Mouse (Mus musculus): ENCODE results near the gene Gm38655.
"Not testable (repeated sequence)": the region's sequence is repeated elsewhere in the genome, so short reads cannot be mapped to it uniquely, and the experiment has no call there.

Gm38655 gene

DNA sequence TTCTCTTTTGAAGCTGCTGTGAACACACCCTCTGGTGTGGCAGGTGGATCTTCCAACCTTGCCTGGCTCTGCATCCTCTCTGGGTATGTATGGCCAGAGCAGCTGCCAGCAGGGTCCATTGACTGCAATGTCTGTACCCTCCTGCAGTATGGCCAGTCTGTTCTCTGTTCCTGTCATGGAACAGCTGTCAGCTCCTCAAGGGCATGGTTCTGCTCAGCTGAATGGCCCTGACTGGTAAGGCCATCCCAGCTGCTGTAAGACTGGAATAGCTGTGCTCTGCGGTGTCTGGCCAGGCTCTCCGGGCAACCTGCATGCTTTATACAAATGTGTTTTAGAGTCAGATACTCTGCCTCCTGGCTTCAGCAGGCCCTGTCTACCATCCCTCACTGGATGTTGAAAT, 5.6 kb downstream of the Gm38655 start:
- DNase-seq (ENCODE audit: low spot score in 2 of 2) = no peak

DNA sequence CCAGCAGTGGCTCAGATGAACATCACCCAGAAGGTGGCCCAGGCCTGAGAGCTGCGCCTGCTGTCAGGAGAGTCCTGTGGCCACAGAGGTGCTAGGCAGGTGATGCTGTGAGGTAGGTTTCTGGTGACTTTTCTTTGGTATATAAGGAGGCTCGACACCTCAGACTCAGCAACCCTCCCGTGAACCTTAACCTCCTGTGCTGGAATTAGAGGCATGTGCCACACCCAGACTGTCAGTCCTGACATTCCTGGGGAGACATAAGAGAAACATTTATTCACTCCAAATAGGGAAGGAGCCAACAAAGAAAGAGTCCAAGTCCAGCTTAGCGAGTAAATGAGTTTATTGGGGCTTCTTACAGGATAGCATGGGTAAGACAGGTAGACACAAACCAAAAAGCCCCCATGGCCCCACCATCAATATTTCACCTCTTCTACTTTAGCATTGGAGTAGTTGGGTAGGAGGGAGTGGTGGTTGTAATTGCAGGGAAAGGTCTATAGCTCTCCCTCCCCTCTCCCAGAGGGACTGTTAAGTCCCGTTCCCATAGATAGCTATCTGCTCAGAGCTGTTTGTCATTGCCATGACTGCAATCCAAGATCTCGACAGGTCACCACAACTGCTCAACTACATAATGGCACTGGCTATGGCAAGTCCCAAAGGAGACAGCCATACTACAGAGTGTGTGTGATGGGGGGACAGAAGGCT, 9.2 kb downstream of the Gm38655 start:
- DNase-seq (ENCODE audit: low spot score in 2 of 2) = no peak

DNA sequence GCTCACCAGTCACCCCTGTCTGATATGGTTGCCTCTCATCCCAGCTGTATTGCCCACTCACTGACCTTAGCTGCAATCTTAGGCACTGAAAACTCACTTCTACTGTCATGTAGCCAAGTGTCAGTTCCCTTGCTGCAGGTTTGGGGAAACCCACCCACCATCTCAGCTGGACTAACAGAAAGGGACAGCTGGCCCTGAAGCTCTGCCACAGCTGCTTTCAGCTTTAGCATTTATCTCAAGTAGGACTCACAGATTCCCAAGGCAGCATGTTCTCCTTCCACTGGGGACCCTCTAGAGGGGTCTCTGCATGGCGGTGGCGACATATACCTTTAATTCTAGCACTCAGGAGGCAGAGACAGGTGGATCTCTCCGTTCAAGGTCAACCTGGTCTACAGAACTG, 10.5 kb downstream of the Gm38655 start:
- no peak for DNase-seq (ENCODE audit: low spot score in 2 of 2)

DNA sequence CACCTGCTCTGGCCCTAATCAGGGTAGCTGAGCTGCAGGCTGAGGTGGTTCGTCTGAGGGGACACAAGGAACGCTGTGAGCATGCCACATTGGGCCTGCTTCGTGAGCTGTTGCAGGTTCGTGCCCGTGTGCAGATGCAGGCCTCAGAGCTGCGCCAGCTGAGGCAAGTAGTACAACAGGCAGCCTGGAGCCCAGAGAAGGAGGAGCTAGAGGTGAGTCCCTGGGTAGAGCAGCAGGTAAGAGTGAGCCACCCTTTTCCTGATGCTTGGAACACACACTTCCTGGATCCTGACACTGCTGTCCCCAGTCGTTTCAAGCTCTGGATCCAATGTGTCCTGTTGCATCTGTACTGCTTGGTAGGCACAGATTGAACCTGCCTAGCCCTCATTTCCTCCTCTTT, 11.9 kb downstream of the Gm38655 start:
- DNase-seq (ENCODE audit: low spot score in 2 of 2) = no peak

DNA sequence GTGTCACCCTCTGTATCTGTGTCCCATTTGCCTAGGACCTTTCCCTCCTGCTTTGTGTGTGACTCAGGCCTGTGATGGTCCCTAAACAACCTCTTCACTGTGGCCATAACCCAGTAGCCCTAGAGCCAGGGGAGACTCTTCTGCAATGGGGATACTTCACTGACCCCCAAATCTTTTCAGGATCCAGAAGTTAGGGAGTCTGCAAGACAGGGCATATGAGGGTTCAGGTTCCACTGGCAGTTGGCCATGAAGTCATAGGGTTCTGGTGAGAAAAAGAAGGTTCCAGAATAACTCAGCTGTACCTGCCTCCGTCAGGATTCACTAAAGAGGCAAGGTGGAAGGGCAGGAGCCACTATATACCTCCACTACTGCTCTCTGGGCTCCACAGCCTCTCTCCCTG, 13.1 kb downstream of the Gm38655 start, which contains the start of gene Ccdc154:
Ccdc154 (plus strand) TSS at position 301 of the 400 bp plus-strand sequence.
- DNase-seq (ENCODE audit: low spot score in 2 of 2) = no peak

DNA sequence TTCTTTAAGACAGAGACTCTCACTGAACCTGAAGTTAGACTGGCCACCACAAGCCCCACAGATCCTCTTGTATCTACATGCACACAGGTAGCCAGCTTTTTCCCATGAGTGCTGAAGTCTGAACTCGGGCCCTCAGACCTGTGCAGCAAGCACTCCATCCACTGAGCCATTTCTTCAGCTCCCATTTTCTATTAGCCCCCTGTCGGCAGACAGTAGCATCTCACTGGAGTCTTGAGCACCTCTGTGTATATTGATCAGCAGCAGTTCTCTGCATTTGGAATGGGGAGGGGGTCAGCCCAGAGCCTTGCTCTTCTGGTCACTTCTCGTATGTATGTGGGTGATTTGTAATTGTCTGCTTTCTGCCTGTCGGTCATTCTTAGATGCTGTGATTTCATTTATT, 35.3 kb downstream of the Gm38655 start:
- no peak for DNase-seq (ENCODE audit: low spot score in 2 of 2)

DNA sequence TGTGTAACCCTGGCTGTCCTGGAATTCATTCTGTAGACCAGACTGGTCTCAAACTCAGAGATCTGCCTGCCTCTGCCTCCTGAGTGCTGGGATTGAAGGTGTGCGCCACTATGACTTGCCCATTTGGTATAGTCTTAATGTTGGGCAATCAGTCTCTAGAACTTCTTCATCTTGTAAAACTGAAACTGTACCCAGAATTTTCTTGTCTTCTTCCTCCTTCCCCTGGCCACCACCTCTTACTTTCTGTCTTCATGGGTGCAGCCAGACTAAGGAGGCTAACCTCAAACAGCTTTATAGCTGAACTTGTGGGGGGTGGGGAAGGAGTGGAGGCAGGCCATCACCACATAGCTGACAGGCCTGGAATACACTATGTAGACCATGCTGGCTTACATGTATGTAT, 36.5 kb downstream of the Gm38655 start:
- no peak for DNase-seq (ENCODE audit: low spot score in 2 of 2)

DNA sequence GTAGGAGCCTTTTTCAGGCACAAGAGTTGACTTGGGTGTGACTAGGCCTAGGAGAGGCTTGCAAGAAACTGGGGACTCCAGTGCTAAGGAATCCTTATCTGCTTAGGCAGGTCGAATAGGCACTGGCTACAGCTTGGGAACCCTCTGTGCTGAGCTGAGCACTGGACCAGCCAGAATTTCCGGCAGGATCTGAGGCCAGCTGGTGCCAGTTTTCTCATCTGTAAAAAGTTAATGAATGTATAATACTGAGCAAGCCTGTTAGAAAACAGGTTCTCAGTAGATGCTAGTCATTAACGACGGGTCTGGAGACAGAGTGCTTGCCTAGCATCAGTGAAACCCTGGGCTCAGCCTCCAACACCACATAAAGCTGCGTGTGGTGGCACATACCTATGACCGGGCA, 39.6 kb downstream of the Gm38655 start:
- DNase-seq (ENCODE audit: low spot score in 2 of 2) = no peak

DNA sequence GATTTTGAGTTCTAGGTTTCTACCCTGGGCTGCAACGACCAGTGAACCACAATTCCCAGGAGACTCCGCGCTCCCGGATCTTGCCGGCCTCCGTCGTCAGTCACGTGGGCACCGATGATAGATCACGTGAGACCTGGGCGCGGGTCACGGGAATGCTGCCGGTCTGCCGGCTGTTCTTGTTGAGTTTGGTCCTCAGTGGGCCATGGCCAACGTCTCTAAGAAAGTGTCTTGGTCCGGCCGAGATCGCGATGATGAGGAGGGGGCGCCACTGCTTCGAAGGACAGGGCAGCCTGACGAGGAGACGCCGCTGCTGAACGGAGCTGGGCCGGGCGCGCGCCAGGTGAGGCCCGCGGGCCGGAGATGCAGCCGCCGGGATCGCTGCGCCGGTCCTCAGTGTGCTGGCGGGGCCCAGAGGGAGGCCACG, 42.0 kb downstream of the Gm38655 start, which contains the start of gene Clcn7:
Clcn7 (plus strand) TSS at position 117 of the 424 bp plus-strand sequence.
- DNase-seq (ENCODE audit: low spot score in 2 of 2) = peak; percentile 76 to 95

DNA sequence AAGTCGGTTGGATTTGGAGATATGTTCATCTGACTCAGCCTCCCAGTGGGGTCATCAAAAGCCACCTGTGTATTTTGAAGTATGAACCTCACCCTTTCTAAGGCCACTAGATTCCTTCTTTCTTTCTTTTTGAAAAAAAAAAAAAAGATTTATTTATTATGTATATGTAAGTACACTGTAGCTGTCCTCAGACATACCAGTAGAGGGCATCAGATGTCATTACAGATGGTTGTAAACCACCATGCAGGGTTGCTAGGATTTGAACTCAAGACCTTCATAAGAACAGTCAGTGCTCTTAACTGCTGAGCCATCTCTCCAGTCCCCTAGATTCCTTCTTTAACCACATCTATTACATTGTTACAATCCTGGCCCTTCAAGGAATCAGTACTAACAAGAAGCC, 45.2 kb downstream of the Gm38655 start:
- no peak for DNase-seq (ENCODE audit: low spot score in 2 of 2)

DNA sequence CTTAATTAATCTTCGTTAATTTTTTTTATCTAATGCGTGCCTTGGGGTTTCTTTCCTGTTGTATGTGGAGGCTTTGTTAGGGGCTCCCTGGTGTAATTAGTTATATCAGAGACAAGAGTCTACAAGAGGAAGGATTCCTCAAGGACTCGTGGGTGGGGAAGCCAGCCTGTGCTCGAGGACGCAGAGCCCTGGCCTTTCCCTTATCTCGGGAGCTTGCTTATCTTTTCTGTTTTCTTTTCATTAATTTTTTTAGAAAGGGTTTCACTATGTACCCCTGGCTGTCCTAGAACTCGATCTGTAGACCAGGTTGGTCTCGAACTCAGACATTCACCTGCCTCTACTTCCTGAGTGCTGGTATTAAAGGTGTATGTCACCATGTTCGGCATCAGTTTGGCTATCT, 47.6 kb downstream of the Gm38655 start:
- DNase-seq (ENCODE audit: low spot score in 2 of 2) = no peak

DNA sequence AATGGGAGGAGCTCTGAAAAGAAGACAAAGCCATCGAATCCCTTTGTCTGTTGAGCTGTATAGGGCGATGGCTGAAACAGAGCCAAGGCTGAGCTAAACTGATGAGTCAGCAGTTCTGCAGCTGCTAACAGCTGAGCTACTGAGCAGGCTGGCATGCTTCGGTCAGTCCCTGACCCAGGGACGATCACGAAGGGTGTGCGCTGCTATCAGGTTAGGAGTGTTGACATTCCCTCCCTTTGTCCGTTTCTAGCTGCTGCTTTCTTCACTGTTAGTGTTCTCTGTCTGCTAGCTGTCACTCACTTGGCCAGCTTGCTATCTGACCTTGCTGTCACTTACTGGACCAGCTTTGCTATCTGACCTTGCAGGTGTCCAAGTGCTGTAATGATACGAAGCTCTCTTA, 48.2 kb downstream of the Gm38655 start:
- peak in 1 of 2 experiments; percentile 22 for DNase-seq (ENCODE audit: low spot score in 2 of 2)

DNA sequence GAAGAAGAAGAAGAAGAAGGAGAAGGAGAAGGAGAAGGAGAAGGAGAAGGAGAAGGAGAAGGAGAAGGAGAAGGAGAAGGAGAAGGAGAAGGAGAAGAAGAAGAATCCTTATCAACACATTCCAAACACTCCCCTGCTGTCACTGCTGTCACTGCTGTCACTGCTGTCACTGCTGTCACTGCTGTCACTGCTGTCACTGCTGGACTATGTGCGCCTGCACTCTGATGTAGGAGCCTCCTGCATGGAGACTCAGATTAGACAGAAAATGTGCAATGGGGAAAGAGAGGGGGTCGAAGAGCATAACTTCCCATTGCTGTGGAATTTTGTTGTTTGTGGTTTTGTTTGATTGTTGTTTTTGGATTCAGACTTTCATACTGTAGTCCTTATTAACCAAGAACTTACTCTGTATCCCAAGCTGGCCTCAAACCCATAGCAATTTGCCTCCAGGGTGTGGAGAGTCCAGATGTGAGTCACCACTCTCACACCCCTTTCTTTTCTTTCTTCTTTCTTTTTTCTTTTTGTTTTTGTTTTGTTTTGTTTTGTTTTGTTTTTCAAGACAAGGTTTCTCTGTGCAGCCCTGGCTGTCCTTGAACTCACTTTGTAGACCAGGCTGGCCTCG, 49.7 kb downstream of the Gm38655 start:
- DNase-seq (ENCODE audit: low spot score in 2 of 2) = not testable (repeated sequence)

DNA sequence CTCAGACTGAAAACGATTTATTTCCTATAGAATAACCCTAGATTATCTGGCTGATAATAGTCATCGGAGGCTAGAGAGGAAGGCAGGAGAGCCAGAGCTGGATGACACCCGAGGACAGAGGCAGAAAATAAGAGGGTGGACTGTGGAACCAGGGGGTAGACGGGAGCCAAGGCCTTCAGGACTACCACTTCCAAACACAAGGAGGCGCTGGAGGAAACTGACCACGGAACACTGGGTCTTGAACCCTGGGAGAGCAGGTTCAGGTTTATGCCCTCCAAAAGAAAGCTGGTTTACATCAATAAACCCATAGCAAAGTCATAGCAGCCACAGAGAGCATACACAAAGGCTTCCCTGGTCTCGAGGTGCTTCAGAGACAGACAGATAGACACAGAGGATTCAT, 51.3 kb downstream of the Gm38655 start:
- no peak for DNase-seq (ENCODE audit: low spot score in 2 of 2)

Measured in left cerebral cortex, adult 9 months (tissue).